Mouse (Mus musculus) hindbrain, embryonic 16.5 days (tissue): Measurements from ENCODE around the gene Brd4. TPM values are rescaled to one million over a fixed set of nuclear protein-coding genes. Genes with fewer than 3 reads are reported as not detected.

Source experiments
- ATAC-seq: fragments of 200-750 bp; cut with Nextera tagmentation; 2 replicates; pipeline ENCODE4 v1.8.0; 2017; ENCODE audit warnings: moderate TSS enrichment, moderate library complexity
- H3K27ac ChIP-seq: fragments of 300-500 bp; sonication (generic); 2 replicates; pipeline ENCODE4 v1.5.1; 2014; ENCODE audit warnings: low read depth, mild to moderate bottlenecking, control low read depth, low read length, moderate library complexity
- H3K27me3 ChIP-seq: fragments of 300-500 bp; sonication (generic); replicated peaks from 2 replicates; pipeline ENCODE4 v1.6.1; 2014; ENCODE audit warnings: low read length; ENCODE audit not compliant: control insufficient read depth, insufficient read depth
- H3K36me3 ChIP-seq: fragments of 300-500 bp; sonication (generic); 2 replicates; pipeline ENCODE4 v1.6.1; 2014; ENCODE audit warnings: mild to moderate bottlenecking, low read length, moderate library complexity, mixed read lengths; ENCODE audit not compliant: control insufficient read depth, insufficient read depth
- H3K4me1 ChIP-seq: fragments of 300-500 bp; sonication (generic); 2 replicates; pipeline ENCODE4 v1.6.1; 2014; ENCODE audit warnings: low read depth, low read length; ENCODE audit not compliant: control insufficient read depth, insufficient read depth
- H3K4me2 ChIP-seq: fragments of 300-500 bp; sonication (generic); 2 replicates; pipeline ENCODE4 v1.6.1; 2014; ENCODE audit warnings: mild to moderate bottlenecking, low read length, control low read depth, moderate library complexity
- H3K4me3 ChIP-seq: fragments of 300-500 bp; sonication (generic); 2 replicates; pipeline ENCODE4 v1.5.1; 2014; ENCODE audit warnings: mild to moderate bottlenecking, low read length, control low read depth, moderate library complexity
- H3K9ac ChIP-seq: fragments of 300-500 bp; sonication (generic); 2 replicates; pipeline ENCODE4 v1.6.1; 2014; ENCODE audit warnings: low read depth, mild to moderate bottlenecking, control low read depth, low read length, moderate library complexity
- H3K9me3 ChIP-seq: fragments of 300-500 bp; sonication (generic); 2 replicates; pipeline ENCODE4 v1.6.1; 2014; ENCODE audit warnings: mild to moderate bottlenecking, low read length, moderate library complexity; ENCODE audit not compliant: control insufficient read depth
- WGBS: fragments of 180-500 bp; shearing (Covaris S2); extraction: QIAGEN DNeasy Blood & Tissue Kit; methylation state at CpG from one replicate; pipeline ENCODE4 v1.1.7; 2014; 5-methylcytosine and 5-hydroxymethylcytosine counted together
- polyA plus RNA-seq: library from polyadenylated mRNA; unstranded; fragments of >200 nt; fragmentation: Nextera tagmentation; extraction: Ambion mirVana; gene quantifications from 2 replicates; pipeline ENCODE4 v1.2.1, GENCODE M21; 2015

The Brd4 gene
- polyA plus RNA-seq, 1 experiment from 2014 or later: 72.9 TPM

GRCm38 (mm10) chr17:32201086-32201485 is 83.4 kb downstream of the Brd4 start:
- ATAC-seq: no peak

GRCm38 (mm10) chr17:32199796-32200195 is 84.7 kb downstream of the Brd4 start:
- Histone ChIP-seq H3K9me3 (no peaks in the 10 kb centered on the region), H3K27ac (no peak overlapping the region), H3K4me3 (no peak overlapping the region), H3K36me3 (peaks cover 43% of the 10 kb centered on the region), H3K4me1 (no peaks in the 10 kb centered on the region), H3K27me3 (no peaks in the 10 kb centered on the region), H3K4me2 (no peak overlapping the region), H3K9ac (no peak overlapping the region)
- 96% methylated on average over 2 of the region's 2 CpGs for WGBS
- ATAC-seq: no peak

More at GRCm38 (mm10) chr17:32201086-32201485, 83.4 kb downstream of the Brd4 start:
- no peaks in the 10 kb centered on the region for H3K27me3 ChIP-seq
- H3K36me3 ChIP-seq: peaks cover 40% of the 10 kb centered on the region
- WGBS: 90% methylated on average over 5 of the region's 5 CpGs
- H3K9ac ChIP-seq: no peak overlapping the region
- H3K4me3 ChIP-seq: no peak overlapping the region
- no peaks in the 10 kb centered on the region for H3K4me1 ChIP-seq
- no peak overlapping the region for H3K4me2 ChIP-seq
- H3K9me3 ChIP-seq: no peaks in the 10 kb centered on the region
- no peak overlapping the region for H3K27ac ChIP-seq

- peak; percentile 68 for ATAC-seq
- H3K4me1 ChIP-seq: no peaks in the 10 kb centered on the region
- H3K36me3 ChIP-seq: peaks cover 43% of the 10 kb centered on the region
- H3K9me3 ChIP-seq: no peaks in the 10 kb centered on the region
- no peak overlapping the region for H3K4me2 ChIP-seq
- 71% methylated on average over 14 of the region's 14 CpGs for WGBS
- H3K9ac ChIP-seq: no peak overlapping the region
- H3K27me3 ChIP-seq: no peaks in the 10 kb centered on the region
- H3K4me3 ChIP-seq: no peak overlapping the region
- no peak overlapping the region for H3K27ac ChIP-seq
These were observed 87.4 kb downstream of the Brd4 start for GRCm38 (mm10) chr17:32197156-32197555.

- no peaks in the 10 kb centered on the region for H3K27me3 ChIP-seq
- no peak overlapping the region for H3K4me3 ChIP-seq
- H3K27ac ChIP-seq: no peak overlapping the region
- no peak overlapping the region for H3K4me2 ChIP-seq
- no peaks in the 10 kb centered on the region for H3K9me3 ChIP-seq
- no peak overlapping the region for H3K9ac ChIP-seq
- no peak for ATAC-seq
- no peaks in the 10 kb centered on the region for H3K4me1 ChIP-seq
- peaks cover 30% of the 10 kb centered on the region for H3K36me3 ChIP-seq
- 94% methylated on average over 5 of the region's 5 CpGs for WGBS
These were observed 88.8 kb downstream of the Brd4 start for GRCm38 (mm10) chr17:32195725-32196124.

- H3K27ac ChIP-seq: no peak overlapping the region
- H3K9ac ChIP-seq: no peak overlapping the region
- peaks cover 3% of the 10 kb centered on the region for H3K27me3 ChIP-seq
- no peaks in the 10 kb centered on the region for H3K9me3 ChIP-seq
- H3K36me3 ChIP-seq: peaks cover 14% of the 10 kb centered on the region
- ATAC-seq: no peak
- no peak overlapping the region for H3K4me2 ChIP-seq
- 95% methylated on average over 5 of the region's 5 CpGs for WGBS
- H3K4me3 ChIP-seq: no peak overlapping the region
- H3K4me1 ChIP-seq: peaks cover 8% of the 10 kb centered on the region
These were observed 91.5 kb downstream of the Brd4 start for GRCm38 (mm10) chr17:32193010-32193409.

- Histone ChIP-seq H3K4me3 (no peak overlapping the region; the same call in 1 of the 2 replicates), H3K36me3 (no peaks in the 10 kb centered on the region)
- no peak for ATAC-seq
These were observed 94.7 kb downstream of the Brd4 start for GRCm38 (mm10) chr17:32189850-32190249.

GRCm38 (mm10) chr17:32188863-32189636 is 95.5 kb downstream of the Brd4 start, which contains the start of gene Ephx3:
TSS of gene Ephx3 (minus strand) at chr17:32189549.
- Histone ChIP-seq H3K4me1 (peaks cover 8% of the 10 kb centered on the region), H3K9me3 (no peaks in the 10 kb centered on the region), H3K4me3 (peak within 1 kb of the TSS; percentile 44), H3K9ac (peak within 1 kb of the TSS; percentile 56), H3K36me3 (no peaks in the 10 kb centered on the region), H3K27me3 (peaks cover 3% of the 10 kb centered on the region), H3K27ac (no peak within 1 kb of the TSS), H3K4me2 (peak within 1 kb of the TSS; percentile 88)
- ATAC-seq: peak; percentile 76
- 7% methylated on average over 42 of the region's 42 CpGs for WGBS

More at GRCm38 (mm10) chr17:32189850-32190249, 94.7 kb downstream of the Brd4 start:
- no peak overlapping the region for H3K9ac ChIP-seq
- no peaks in the 10 kb centered on the region for H3K9me3 ChIP-seq
- peak overlapping the region; percentile 88 for H3K4me2 ChIP-seq
- WGBS: 11% methylated on average over 5 of the region's 5 CpGs
- no peak overlapping the region for H3K27ac ChIP-seq
- H3K4me1 ChIP-seq: peaks cover 8% of the 10 kb centered on the region
- peaks cover 3% of the 10 kb centered on the region for H3K27me3 ChIP-seq

- H3K4me3 ChIP-seq: no peak overlapping the region
- no peaks in the 10 kb centered on the region for H3K27me3 ChIP-seq
- H3K9ac ChIP-seq: no peak overlapping the region
- H3K36me3 ChIP-seq: no peaks in the 10 kb centered on the region
- H3K4me2 ChIP-seq: no peak overlapping the region
- H3K9me3 ChIP-seq: no peaks in the 10 kb centered on the region
- ATAC-seq: no peak
- 29% methylated on average over 8 of the region's 8 CpGs for WGBS
- H3K27ac ChIP-seq: no peak overlapping the region
- H3K4me1 ChIP-seq: peaks cover 14% of the 10 kb centered on the region
These were observed 101.5 kb downstream of the Brd4 start for GRCm38 (mm10) chr17:32183017-32183416.

GRCm38 (mm10) chr17:32179621-32180491 is 104.7 kb downstream of the Brd4 start:
- 14% methylated on average over 11 of the region's 11 CpGs for WGBS
- ATAC-seq: peak; percentile 90
- Histone ChIP-seq H3K27me3 (no peaks in the 10 kb centered on the region), H3K36me3 (no peaks in the 10 kb centered on the region), H3K4me2 (no peak overlapping the region; the same call in 1 of the 2 replicates), H3K4me1 (peaks cover 14% of the 10 kb centered on the region), H3K9me3 (no peaks in the 10 kb centered on the region), H3K4me3 (no peak overlapping the region), H3K27ac (peak overlapping the region; percentile 89), H3K9ac (no peak overlapping the region)
